Mouse (Mus musculus) cerebellum, adult 11 months (tissue): Measurements from ENCODE around the gene Pip4k2c.

Source experiments
- DNase-seq: peaks from one replicate; pipeline ENCODE4 v3.0.0; 2022

The Pip4k2c gene

DNA sequence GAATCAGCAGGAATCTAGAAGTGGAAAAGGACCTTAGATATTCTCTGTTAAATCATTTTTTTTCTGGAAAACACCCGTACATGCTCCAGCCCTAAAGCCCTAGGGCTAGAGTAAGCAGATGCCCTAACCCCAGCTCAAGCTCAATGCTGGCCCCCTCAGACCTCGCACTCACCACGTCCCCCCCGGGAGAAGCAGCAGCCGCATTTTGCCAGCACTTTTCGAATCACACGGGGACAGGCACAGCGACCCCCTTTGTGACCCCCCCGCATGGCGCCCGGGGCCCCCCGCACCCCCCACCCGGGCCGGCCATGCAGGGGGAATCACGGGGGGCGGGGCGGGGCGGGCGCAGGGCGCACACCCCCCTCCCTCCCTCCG lies 23.3 kb downstream of the Pip4k2c start:
- no peak for DNase-seq

DNA sequence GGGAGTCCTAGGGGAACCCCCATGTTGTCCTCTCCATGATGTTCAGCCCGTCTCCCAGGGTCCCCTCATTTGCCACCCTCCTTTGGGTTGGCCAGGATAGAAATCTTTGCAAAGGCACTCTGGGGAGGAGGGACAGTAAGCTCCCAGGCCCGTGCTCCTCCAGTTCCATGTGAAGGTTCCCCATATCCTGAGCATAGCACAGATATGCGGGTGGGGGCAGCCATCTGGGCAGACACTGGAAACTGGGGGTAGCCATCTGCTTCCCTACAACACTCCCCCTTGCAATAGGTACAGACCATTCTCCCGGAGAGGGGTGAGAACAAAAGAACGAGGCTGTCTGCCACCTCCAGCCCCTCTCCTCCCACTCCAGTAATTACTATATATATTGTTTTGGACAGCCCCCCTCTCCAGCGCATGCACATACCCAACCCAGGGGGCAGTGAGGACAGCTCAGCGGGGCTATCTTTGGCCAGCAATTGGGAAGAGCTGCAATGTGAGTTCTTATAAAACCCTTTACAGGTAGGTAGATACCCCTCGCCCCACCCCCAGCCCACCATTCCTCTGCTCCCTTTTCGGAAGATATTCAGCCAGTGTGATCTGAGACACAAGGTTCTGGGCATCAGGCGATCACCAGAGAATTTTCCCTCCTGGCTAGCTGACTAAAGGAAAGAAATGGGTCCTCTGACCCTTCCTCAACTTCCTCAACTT lies 23.9 kb downstream of the Pip4k2c start:
- peak; percentile 54 for DNase-seq

DNA sequence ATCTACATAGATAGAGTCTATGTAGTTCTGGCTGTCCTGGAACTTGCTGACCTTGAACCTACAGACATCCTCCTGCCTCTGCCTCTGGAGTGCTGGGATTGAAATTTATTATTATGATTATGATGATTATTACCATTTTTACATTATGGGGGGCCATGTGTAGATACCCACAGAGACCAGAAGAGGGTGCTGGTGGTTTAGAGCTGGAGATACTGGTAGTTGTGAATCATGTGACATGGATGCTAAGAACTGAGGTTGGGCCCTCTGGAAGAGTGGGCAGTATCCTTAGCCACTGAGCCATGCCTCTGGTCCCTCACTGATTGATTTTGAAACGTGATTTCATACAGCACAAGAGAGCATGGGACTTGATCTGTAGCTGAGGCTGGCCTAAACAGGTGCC lies 24.9 kb downstream of the Pip4k2c start:
- no peak for DNase-seq

DNA sequence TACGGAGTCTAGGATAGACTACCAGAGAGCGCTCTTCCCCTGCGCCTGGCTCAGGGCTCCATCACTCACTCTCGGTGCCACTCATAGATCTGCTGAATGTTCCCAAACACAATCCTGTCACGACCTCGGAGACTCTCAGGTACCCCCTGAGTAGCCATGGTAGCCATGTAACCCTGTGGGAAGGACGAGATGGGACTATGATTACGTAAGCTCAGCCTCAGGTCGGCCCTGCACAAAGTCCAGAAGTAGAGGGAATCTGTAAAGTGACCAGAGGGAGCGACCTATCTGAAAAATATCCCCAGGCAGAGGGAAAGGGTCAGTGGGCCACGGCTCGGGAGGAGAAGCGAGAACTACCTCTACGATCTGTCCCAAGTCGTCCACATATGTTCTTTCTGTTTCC lies 25.9 kb downstream of the Pip4k2c start:
- DNase-seq, result no peak

DNA sequence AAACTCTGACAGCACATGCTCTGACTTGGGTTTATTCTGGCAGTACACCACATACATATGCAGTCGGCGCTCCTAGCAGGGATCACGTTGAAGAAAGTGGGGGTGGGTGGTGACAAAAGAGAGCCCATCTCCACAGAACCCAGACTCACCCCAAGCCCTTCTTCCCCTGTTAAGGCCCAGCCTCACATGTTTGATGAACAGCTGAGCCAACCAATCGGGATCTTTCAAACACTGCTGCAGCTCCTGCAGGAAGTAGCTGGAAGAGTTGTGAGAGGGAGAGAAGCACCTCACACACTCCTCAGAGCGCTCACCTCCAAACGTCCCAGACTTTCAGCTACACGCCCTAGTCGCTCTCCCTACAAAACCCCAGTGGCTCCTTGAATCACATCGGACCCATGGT lies 26.3 kb downstream of the Pip4k2c start:
- no peak for DNase-seq

DNA sequence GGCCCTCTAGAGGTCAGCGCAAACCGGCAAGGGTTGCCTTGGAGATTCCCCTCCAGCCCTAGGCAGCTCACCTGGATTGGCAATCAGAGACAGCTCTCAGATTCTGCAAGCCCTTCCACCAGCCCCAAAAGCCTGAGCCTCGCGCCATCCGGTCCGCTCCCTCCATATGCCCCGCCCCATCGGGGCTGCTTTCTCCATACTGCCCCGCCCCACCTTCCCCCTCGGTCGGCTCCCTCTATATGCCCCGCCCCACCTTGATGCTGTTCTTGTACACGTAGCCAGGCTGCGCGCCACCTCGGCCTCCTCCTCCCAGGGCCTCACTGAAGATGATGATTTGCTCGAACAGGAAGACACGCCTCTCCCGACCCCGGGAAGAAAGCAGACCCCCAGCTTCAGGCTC lies 27.6 kb downstream of the Pip4k2c start:
- DNase-seq, result no peak

DNA sequence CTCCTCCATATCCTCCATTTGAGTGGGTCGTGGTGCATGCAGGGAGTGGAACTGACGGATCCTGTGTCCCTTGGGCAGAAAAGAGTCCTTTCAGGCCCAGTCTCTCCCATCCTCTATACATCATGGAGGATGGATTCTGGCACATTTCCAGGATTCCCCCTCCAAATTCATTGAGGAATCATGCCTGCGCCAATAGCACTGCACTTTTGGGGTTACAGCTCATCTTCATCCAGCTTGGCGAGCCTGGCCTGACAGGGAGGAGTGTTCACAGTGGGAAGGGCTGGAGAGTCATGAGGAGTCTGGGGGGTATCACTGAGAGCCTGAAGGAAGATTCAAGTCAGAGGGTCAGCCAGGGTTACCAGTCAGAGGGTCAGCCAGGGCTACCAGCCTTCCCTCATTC lies 28.8 kb downstream of the Pip4k2c start:
- DNase-seq, result no peak

DNA sequence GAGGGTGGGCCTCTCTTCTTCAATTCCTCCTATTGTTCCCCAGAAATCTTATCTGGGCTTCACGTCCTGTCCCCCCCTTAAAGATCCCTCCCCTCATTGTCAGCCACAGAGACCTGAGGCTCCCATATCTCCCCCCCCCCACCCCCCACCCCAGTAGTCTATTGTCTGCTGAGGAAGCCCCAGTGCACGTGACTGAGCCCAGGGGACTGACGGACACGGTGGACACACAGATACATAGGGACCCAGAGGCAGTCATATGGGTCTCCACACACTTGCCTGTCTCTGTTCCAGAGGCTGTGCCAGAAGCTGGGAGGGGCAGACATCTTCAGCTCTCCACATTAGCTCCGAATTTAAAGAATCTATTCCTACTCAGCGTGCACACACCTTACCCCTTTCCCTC lies 29.8 kb downstream of the Pip4k2c start:
- no peak for DNase-seq

DNA sequence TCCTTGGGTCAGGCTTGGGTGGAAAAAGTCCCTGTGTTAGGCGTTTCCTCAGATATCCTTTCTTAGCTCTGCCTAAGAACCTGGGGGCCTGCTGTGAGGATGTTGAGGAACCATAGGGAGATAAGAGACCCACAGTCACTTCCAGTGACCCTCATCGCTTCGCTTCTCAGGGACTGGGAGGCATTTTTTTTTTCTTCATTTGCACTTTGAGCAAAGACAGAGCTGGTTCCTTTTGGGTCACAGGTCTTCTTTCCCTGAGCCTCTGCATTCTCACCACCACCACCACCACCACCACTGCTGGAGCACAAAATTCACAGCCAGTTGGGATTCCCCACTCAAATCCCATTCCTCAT lies 30.7 kb downstream of the Pip4k2c start:
- no peak for DNase-seq

DNA sequence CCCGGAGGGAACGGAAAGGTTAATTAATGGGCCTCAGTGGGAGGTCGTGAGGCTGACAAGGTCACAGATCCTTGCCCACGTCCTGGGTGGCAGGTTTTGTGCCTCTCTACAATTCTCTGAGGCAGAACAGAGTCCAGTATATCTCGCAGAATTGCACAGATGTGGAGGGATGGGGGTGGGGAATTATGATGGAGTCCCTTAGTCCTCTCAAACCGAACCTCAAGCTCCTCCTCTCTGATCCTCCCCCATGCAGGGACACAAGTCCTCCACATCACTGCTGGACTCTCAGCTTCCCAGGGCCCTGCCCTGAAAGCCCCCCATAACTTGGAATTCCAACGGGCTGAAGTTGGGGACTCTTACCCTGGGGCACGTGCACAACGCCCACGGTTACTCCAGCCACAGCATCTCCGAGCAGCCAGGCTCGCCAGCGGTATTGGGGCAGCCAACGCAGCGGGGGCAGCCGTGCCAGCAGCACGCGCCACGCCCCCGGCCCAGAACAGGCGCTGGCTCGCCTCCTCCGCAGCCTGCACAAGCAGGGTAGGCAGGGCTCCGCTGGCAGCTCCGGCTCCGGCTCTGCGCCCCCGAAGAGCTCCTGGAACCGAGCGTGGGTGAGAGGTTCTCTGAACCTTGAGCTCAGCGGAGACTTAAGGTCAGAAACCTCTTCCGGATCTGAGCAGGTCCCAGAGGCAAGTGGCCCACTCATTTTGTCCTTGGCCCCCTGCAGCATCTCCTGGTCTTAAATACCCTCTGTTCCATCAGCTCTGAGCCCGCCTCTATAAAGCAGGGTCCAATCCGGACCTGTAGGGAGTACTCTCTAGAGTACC lies 31.3 kb downstream of the Pip4k2c start, which contains the start of gene Slc26a10:
Slc26a10 (minus strand) TSS at position 775 of the 824 bp plus-strand sequence.
- DNase-seq, result no peak

DNA sequence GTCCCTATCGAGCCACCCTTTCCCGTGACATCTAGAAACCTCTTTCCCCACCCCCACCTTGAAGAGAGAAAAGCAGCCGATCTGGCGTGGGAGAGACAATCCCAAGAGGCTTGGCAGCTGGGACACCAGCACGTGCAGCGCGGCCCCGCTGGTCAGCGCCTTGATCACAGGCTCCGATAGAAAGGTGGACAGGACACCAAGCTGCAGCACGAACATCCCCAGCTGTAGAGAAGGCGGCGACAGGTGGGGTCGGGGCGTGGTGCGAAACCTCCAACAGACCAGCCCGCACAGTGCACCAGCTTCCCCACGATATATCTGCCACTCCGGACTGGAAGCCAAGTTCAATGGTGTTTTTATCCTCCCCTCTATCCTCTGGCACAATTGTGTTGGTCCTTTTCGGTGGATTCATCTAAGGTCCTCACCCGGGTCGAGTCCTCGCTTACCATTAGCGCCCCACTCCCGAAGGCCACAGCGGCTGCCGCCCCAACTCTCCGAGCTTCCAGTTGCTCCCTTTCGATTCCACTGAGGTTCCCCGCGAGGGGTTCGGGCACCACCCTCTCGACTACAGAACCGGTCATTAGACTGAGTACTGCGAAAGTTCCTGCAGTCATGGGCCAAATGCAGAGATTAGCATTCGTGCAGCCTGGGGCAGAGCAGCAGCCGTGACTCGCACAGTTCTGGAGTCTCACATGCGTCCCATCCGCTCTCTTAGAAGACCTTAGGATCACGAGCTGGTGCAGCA lies 32.9 kb downstream of the Pip4k2c start:
- no peak for DNase-seq

DNA sequence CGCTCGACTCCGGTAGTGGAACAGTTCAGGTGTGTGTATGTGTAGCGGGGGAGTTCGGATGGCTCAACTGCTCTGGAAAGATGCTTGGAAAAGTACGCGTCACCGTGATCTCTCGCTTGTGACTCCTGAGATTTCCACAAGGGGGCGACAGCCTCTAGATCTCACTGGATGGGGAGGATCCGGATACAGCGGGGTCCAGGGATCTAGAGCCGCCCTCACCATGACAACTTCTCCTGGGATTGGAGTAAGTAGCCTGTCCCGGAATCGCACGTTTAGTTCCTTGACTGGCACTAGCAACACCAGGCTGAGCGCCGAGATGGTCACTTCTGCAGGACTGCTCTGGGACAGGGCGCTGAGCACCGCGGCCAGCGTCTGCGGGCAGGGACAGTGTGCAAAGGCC lies 33.7 kb downstream of the Pip4k2c start:
- DNase-seq, result peak; percentile 74

DNA sequence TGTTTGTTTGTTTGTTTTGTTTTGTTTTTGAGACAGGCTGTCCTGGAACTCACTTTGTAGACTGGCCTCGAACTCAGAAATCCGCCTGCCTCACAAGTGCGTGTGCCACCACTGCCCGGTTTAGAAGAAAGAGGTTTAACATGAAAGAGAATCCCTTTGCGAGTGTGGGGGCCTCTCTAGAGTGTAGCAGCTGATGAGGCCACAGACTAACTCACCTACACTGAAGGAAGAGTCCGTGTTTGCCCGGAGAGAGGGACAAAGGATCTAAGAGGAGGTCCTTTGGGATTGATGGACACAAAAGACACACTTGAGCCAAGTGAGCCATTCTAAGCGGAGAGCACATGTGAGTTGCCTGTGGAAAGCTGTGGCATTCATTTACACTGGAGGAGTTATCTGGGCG lies 34.1 kb downstream of the Pip4k2c start:
- DNase-seq, result peak; percentile 11

DNA sequence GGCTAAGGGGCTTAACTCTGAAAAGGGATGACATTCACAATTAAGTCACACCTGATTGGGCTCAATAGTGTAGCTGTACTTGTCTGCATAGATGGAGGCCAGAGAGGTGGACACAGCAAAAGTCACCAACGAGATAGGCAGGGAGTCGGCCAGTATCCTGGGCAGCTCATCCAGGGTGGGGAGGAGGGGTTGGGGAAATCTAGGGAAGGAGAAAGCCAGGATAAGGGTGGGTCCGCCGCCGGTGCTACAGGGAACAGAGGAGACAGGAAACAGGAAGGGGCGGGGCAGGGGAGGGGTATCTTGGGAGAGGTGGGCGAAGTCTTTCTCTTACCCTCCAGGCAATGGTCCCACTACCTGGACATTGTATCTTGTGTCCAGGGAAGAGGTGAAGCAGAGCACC lies 34.6 kb downstream of the Pip4k2c start:
- DNase-seq, result no peak

DNA sequence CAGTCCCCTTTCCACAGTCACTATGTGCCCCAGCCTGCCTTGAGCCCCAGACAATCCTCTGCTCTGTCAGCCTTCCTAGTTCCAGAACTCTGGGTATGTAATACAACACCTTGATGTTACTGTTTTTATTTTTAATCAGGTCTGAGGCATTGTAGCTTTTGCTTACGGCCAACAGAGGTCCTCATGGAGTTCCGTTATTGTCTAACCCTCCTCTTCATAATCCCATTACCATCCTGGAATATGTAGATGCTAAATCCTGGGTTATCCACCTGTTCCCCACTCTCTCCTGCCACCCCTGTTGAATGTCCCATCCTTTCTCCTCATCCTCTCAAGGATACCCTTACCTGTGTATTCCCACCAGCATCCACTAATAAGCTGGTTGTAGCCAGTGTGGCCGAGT lies 35.2 kb downstream of the Pip4k2c start:
- no peak for DNase-seq

DNA sequence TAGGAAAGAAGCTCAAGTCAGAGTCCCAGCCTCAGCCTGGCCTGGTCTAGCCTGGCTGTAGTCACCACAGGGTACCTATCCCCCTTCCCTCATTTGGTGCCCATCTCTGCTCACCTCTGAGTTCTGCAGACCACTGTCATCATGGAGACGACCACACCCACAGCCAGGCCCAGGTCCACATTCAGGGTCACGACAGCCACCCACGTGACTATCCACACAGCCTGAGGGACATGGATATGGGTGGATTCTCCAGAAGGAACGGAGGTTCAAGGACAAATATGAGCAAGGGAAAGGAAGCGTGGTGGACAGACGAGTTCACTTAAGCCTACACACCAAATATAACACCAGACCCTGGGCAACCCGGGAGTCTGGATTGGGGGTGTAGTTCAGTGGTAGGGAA lies 37.2 kb downstream of the Pip4k2c start:
- DNase-seq, result no peak

DNA sequence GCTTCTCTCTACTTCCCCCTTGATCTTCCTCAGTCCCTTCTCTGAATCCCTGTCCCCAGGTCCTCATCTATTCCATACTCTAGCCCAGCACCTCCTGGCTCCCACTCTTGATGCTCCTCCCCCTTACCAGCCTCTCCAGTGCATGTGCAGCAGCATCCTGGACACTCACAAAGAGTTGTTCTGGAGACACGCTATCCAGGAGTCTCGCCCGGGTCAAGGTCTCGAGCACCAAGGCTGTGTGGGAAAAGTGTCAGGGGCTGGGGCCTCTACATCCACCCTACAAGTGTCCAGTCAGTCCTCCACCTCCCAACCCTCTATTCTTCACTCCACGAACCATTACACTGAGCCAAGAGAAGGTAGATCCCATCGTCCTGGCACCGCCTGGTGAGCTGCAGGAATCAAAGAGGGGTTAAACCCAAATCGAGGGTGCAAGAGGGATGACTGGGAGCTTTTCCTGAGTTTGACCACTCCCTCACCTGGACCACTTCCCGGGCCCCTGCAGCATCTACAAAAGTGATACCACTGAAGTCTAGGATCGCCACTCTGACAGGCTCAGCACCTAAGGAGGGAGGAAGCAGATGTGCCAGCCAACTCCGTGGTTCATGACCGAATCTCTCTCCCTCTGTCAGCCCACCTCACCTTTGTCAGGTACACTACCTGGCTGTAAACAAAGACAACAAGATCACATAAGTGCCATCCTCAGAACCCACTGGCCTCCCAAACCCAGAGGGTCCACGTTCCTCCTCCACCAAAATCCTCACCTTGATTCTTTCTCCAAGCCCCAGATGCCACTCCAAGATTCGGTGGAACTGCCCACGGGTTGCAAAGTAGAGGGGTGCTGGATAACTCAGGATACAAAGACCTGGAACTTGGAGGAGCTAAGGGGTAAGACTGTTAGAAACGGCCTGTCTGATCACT lies 38.0 kb downstream of the Pip4k2c start:
- no peak for DNase-seq

DNA sequence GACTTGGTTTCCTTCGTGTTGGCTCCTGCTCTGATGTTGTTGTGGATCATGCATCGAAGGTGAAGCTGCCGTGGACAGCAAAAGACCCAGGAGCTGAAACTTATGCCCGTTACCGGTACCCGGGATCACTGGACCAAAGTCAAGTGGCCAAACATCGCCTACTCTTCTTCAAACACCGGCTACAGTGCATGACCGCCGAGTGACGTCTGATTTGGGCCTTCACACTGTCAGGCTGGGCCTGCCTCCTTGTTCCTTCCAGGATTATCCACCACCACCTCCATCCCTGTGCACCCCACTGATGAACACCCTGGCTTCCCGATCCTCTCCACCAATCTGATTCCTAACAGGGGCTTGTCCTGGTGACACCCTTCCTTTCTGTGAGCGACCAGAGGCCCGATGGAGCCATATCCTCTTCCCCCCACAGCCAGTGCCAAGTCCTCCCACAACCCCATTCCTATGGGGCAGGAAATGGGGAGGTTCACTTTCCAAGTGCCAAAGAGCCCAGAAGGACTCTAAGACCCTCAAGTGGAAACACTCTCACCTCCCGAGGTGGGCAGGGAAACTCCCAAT lies 39.7 kb downstream of the Pip4k2c start:
- DNase-seq, result no peak

DNA sequence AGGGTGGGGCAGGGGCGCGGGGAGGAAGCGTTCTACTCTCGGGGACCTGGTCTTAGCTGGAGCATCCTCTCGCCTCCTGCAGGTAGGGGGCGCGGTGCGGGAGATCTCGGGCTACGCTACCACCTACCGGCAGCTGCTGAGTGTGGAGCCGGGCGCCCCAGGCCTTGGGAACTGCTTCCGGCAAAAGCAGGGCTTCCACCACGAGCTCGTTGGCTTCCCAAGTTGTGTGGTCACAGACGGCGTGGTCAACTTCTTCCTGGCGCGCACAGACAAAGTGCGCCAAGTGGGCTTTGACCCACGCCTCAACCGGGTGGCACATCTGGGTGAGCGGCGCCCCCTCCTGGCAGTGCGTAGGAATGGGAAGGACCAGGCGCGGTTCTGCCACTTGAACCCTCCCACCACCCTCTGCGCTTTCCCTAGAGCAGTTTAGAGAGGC lies 40.5 kb downstream of the Pip4k2c start:
- no peak for DNase-seq

DNA sequence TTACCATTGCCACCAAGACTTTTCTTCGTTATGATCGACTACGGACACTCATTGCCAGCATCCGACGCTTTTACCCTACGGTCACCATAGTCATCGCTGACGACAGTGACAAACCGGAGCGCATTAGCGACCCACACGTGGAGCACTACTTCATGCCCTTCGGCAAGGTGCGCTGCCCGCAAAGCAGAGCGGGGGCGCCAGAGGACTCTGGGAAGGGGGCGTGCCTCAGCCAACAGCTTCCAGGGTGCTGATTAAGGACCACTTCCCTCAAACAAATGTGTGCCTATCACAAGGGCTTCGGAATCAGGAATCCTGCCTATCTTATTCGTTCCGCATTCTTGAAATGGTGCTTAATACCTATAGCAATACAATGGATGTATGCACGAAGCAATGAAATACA lies 41.4 kb downstream of the Pip4k2c start:
- DNase-seq, result no peak

DNA sequence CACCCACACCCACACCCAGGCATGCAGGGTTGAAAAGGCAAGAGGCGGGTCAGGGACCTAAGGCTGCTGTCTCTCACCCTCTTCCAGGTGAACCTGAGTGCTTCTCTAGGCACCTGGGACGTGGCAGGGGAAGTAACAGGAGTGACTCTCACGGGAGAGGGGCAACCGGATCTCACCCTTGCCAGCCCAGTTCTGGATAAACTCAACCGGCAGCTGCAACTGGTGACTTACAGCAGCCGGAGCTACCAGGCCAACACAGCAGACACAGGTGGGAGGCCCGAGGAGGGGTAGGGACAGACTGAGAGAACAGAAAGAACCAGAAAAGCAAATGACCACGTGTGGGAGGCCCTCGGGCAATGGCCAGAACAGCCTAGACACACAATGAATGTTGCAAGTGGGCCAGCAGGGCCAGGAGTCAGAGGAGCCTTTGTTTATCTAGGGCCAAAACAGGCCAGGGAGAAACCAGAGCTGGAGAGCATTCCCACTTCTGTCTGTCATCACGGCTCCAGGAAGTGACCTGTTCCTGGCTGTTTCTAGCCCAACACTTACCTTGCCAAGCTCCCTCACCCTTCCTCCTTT lies 43.7 kb downstream of the Pip4k2c start:
- DNase-seq, result no peak
